Comparison of ENCODE assay signal across 8 mouse cellular contexts in the genomic region with DNA sequence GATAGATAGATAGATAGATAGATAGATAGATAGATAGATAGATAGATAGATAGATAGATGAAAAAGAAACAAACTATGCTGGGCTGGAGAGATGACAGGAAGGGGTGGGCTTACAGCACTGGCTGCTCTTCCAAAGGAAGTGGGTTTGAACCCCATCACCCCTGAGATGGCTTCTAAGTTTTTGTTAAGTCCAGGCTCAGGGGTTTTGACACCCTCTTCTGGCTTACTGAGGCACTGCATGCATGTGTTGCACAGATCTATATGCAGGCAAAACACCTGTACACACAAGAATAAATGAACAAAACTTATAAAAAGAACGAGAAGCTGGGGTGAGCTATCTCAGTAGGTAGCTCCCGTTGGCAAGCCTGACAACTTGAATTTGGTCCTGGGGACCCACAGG. TPM values are rescaled to one million over a fixed set of nuclear protein-coding genes. Genes with fewer than 3 reads are reported as not detected.
DNase-seq lines count a peak whose midpoint lies in the region; ATAC-seq and TF ChIP-seq lines count a peak whose summit lies in the region.

No protein-coding gene starts in this region.

- no peak for ATAC-seq in forebrain, postnatal 0 days
- no peak for ATAC-seq in forebrain, embryonic 16.5 days
- 0 out of 2 replicates have a peak, but pooled peaks have one; percentile 48 for ATAC-seq in erythroblast, adult 5-6 weeks (replicated peaks; ENCODE audit: low FRiP score, poor library complexity, severe bottlenecking)
- peak; percentile 85 for ATAC-seq in neutrophil, adult 5-6 weeks (ENCODE audit: extremely low read depth, insufficient number of reproducible peaks, low FRiP score, poor library complexity, severe bottlenecking)

- no peak overlapping the region for H3K4me3 ChIP-seq in forebrain, postnatal 0 days (ENCODE audit: low read depth, low read length)
- H3K4me3 ChIP-seq in forebrain, embryonic 16.5 days (replicated peaks; ENCODE audit: low read length): no peak overlapping the region

- no peaks in the 10 kb centered on the region for H3K36me3 ChIP-seq in forebrain, postnatal 0 days (ENCODE audit: insufficient read depth)
- no peaks in the 10 kb centered on the region for H3K36me3 ChIP-seq in forebrain, embryonic 16.5 days (ENCODE audit: control insufficient read depth, insufficient read depth)

- H3K4me1 ChIP-seq in forebrain, postnatal 0 days (ENCODE audit: insufficient read depth): no peaks in the 10 kb centered on the region
- no peaks in the 10 kb centered on the region for H3K4me1 ChIP-seq in forebrain, embryonic 16.5 days (replicated peaks; ENCODE audit: control insufficient read depth, insufficient read depth, low read length)

- no peak overlapping the region for H3K9ac ChIP-seq in forebrain, postnatal 0 days
- H3K9ac ChIP-seq in forebrain, embryonic 16.5 days (replicated peaks; ENCODE audit: low read depth, low read length): no peak overlapping the region

- no peak overlapping the region for H3K4me2 ChIP-seq in forebrain, postnatal 0 days (ENCODE audit: low read depth)
- H3K4me2 ChIP-seq in forebrain, embryonic 16.5 days (ENCODE audit: low read length): no peak overlapping the region

- TF ChIP-seq CTCF in forebrain, postnatal 0 days (IDR thresholded peaks at IDR 0.05; ENCODE audit: low read depth): peak; percentile 44

- intact Hi-C loops in left cerebral cortex, postnatal 36 days (cut with DNase I): no loop called here

- H3K27ac ChIP-seq in forebrain, postnatal 0 days (ENCODE audit: low read depth, low read length): no peak overlapping the region
- no peak overlapping the region for H3K27ac ChIP-seq in forebrain, embryonic 16.5 days (ENCODE audit: low read length)

- 77% methylated on average over 2 of the region's 2 CpGs for WGBS in forebrain, postnatal 0 days
- WGBS in forebrain, embryonic 16.5 days: 72% methylated on average over 2 of the region's 2 CpGs

- no peak for DNase-seq in forebrain, postnatal 0 days
- peak; percentile 85 for DNase-seq in CD4-positive, CD25-positive, alpha-beta regulatory T cell, adult 2 months (ENCODE audit: low read depth, low spot score)
- DNase-seq in left cerebral cortex, postnatal 36 days (ENCODE audit: low spot score in 2 of 2): no peak
- DNase-seq in cerebellum, adult 9-10 months: no peak
- no peak for DNase-seq in heart, adult 11 months

- no peaks in the 10 kb centered on the region for H3K9me3 ChIP-seq in forebrain, postnatal 0 days (ENCODE audit: low read length)
- H3K9me3 ChIP-seq in forebrain, embryonic 16.5 days (ENCODE audit: control insufficient read depth, low read length): no peaks in the 10 kb centered on the region

- H3K27me3 ChIP-seq in forebrain, postnatal 0 days (ENCODE audit: insufficient read depth, low read length): no peaks in the 10 kb centered on the region
- H3K27me3 ChIP-seq in forebrain, embryonic 16.5 days (replicated peaks; ENCODE audit: control insufficient read depth, insufficient read depth, low read length): no peaks in the 10 kb centered on the region

RNA-seq across cellular contexts. Expression of a gene that starts 55.5 kb away (rescaled TPM):
- 63.1 and 71.1 TPM in 2 replicates for total RNA-seq in forebrain, postnatal 0 days (2014; rRNA removed)
- polyA plus RNA-seq in forebrain, postnatal 0 days (2015; fragmentation: Nextera tagmentation; extraction: Ambion mirVana): 57.2 and 68.7 TPM in 2 replicates
- 61.5 and 61.6 TPM in 2 replicates for polyA plus RNA-seq in forebrain, embryonic 16.5 days (2015; fragmentation: Nextera tagmentation; extraction: Ambion mirVana)
- 84.9 and 102 TPM in 2 replicates for total RNA-seq in erythroblast, adult 5-6 weeks (2015; ENCODE audit: low replicate concordance)
- total RNA-seq in erythroblast, adult 5-6 weeks (2017; ENCODE audit: low replicate concordance): 85.2 and 101 TPM in 2 replicates
- total RNA-seq in neutrophil, adult 5-6 weeks (2017): 310 and 328 TPM in 2 replicates
- total RNA-seq in left cerebral cortex, postnatal 36 days (2021): 100 to 1,000 TPM; 122 to 126 TPM

Comparison
In these comparisons a context has a peak if more than half of its experiments do, and no peak if none do; other contexts are left out.
1. ATAC-seq: peak in erythroblast, adult 5-6 weeks (single experiment) and neutrophil, adult 5-6 weeks (single experiment); none in forebrain, postnatal 0 days (single experiment) and forebrain, embryonic 16.5 days (single experiment).